Comparison of ENCODE assay signal across 7 mouse cellular contexts in the genomic region with DNA sequence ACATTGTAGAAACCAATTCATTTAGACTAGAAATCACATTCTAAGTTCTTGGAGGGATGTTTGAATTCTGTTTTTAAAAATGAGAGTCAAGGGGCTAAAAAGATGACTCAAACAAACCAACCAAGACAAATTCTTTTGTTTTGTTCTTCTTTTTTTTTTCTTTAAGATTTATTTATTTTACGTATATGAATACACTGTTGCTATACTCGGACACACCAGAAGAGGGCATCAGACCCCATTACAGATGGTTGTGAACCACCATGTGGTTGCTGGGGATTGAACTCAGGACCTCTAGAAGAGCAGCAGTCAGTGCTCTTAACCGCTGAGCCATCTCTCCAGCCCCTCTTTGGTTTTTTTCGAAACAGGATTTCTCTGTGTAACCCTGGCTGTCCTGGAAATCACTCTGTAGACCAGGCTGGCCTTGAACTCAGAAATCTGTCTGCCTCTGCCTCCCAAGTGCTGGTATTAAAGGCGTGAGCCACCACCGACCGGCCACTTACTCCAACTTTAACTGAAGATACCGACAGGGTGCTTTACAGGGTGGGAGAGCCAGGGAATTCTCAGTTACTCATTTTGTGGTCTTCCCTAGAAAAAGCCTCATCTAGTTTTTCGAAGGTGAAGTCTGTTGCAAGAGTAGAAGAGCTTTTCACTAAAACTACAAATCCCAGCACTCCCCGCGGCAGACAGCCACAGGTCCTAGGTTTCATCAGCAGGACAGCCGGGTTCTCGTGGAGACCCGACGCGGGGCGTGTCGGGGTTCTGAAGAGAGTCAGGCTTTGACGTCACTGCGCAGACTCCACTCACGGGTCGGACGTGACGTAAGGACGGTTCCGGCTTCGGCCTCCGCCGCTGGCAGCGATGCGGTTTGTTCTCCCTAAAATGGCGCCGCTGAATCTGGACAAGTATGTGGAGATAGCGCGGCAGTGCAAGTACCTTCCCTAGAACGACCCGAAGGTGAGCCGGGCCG. TPM values are rescaled to one million over a fixed set of nuclear protein-coding genes. Genes with fewer than 3 reads are reported as not detected.
DNase-seq lines count a peak whose midpoint lies in the region; ATAC-seq and TF ChIP-seq lines count a peak whose summit lies in the region.

No protein-coding gene starts in this region.

- ATAC-seq in intestine, postnatal 0 days, result peak; percentile 94
- peak; percentile 98 for ATAC-seq in midbrain, embryonic 12.5 days (ENCODE audit: low FRiP score, low read depth)

- H3K27ac ChIP-seq in embryonic facial prominence, embryonic 10.5 days (replicated peaks), result peak overlapping the region; percentile 90
- peak overlapping the region; percentile 87 for H3K27ac ChIP-seq in intestine, postnatal 0 days (ENCODE audit: low read depth, low read length)
- H3K27ac ChIP-seq in midbrain, embryonic 12.5 days (replicated peaks), result peak overlapping the region; percentile 83
- H3K27ac ChIP-seq in small intestine, adult 2 months (ENCODE audit: insufficient read depth, low read depth, low read length), result peak overlapping the region; percentile 75

- DNase-seq in adrenal gland, postnatal 10 days, result peak; percentile 98
- DNase-seq in embryonic facial prominence, embryonic 10.5 days (ENCODE audit: low spot score), result peak; percentile 98
- peak; percentile 95 for DNase-seq in gonadal fat pad, adult 2 months (ENCODE audit: low read depth)
- peak; percentile 97 for DNase-seq in left cerebral cortex, postnatal 4 days

- peak overlapping the region; percentile 71 for H3K9ac ChIP-seq in intestine, postnatal 0 days (ENCODE audit: low read depth, low read length)
- peak overlapping the region; percentile 73 for H3K9ac ChIP-seq in midbrain, embryonic 12.5 days (replicated peaks)

- TF ChIP-seq CTCF in intestine, postnatal 0 days (IDR thresholded peaks at IDR 0.05; ENCODE audit: low read depth), result peak; percentile 44
- TF ChIP-seq CTCF in small intestine, adult 2 months (IDR thresholded peaks at IDR 0.05; ENCODE audit: extremely low read depth, insufficient read length, insufficient replicate concordance, low read depth, low read length), result no peak

- TF ChIP-seq POLR2A in small intestine, adult 2 months (IDR thresholded peaks at IDR 0.05; ENCODE audit: low read depth, low read length), result peak; percentile 72

- no peaks in the 10 kb centered on the region for H3K27me3 ChIP-seq in embryonic facial prominence, embryonic 10.5 days (replicated peaks; ENCODE audit: low read depth, poor library complexity, severe bottlenecking)
- no peaks in the 10 kb centered on the region for H3K27me3 ChIP-seq in intestine, postnatal 0 days (replicated peaks; ENCODE audit: control insufficient read depth, insufficient read depth, low read length)
- no peaks in the 10 kb centered on the region for H3K27me3 ChIP-seq in midbrain, embryonic 12.5 days
- H3K27me3 ChIP-seq in small intestine, adult 2 months (ENCODE audit: control insufficient read depth, insufficient read depth, low read length), result no peaks in the 10 kb centered on the region

- 5% methylated on average over 39 of the region's 39 CpGs for WGBS in embryonic facial prominence, embryonic 10.5 days
- WGBS in intestine, postnatal 0 days, result 6% methylated on average over 39 of the region's 39 CpGs
- 5% methylated on average over 39 of the region's 39 CpGs for WGBS in midbrain, embryonic 12.5 days
- WGBS in small intestine, adult 2 months, result 6% methylated on average over 39 of the region's 39 CpGs

- no peaks in the 10 kb centered on the region for H3K9me3 ChIP-seq in embryonic facial prominence, embryonic 10.5 days
- H3K9me3 ChIP-seq in intestine, postnatal 0 days (ENCODE audit: control insufficient read depth), result no peaks in the 10 kb centered on the region
- no peaks in the 10 kb centered on the region for H3K9me3 ChIP-seq in midbrain, embryonic 12.5 days

- intact Hi-C loops in left cerebral cortex, postnatal 4 days (cut with DNase I), result no loop called here

- H3K4me2 ChIP-seq in intestine, postnatal 0 days (replicated peaks; ENCODE audit: low read depth), result peak overlapping the region; percentile 61
- H3K4me2 ChIP-seq in midbrain, embryonic 12.5 days (replicated peaks), result peak overlapping the region; percentile 80

- H3K4me1 ChIP-seq in embryonic facial prominence, embryonic 10.5 days, result peaks cover 34% of the 10 kb centered on the region
- H3K4me1 ChIP-seq in intestine, postnatal 0 days (replicated peaks; ENCODE audit: control insufficient read depth, insufficient read depth, low read length), result 0 out of 2 replicates have a peak, but pooled peaks cover 3% of the 10 kb centered on the region
- H3K4me1 ChIP-seq in midbrain, embryonic 12.5 days, result peaks cover 22% of the 10 kb centered on the region
- peaks cover 2% of the 10 kb centered on the region for H3K4me1 ChIP-seq in small intestine, adult 2 months (ENCODE audit: control insufficient read depth, insufficient read depth, insufficient read length, low read length)

- peak overlapping the region; percentile 69 for H3K4me3 ChIP-seq in embryonic facial prominence, embryonic 10.5 days
- peak overlapping the region; percentile 68 for H3K4me3 ChIP-seq in intestine, postnatal 0 days (ENCODE audit: low read depth, low read length)
- peak overlapping the region; percentile 57 for H3K4me3 ChIP-seq in midbrain, embryonic 12.5 days
- H3K4me3 ChIP-seq in small intestine, adult 2 months (ENCODE audit: low read depth, low read length), result peak overlapping the region; percentile 81

- peaks cover 33% of the 10 kb centered on the region for H3K36me3 ChIP-seq in embryonic facial prominence, embryonic 10.5 days (replicated peaks)
- H3K36me3 ChIP-seq in intestine, postnatal 0 days (ENCODE audit: control insufficient read depth, insufficient read depth), result peaks cover 6% of the 10 kb centered on the region; the same call in 1 of the 2 replicates
- peaks cover 14% of the 10 kb centered on the region for H3K36me3 ChIP-seq in midbrain, embryonic 12.5 days
- H3K36me3 ChIP-seq in small intestine, adult 2 months (ENCODE audit: control insufficient read depth, insufficient read depth, low read length), result peaks cover 10% of the 10 kb centered on the region

RNA-seq across cellular contexts. Expression of a gene that starts 2.1 kb away (rescaled TPM):
- 10 to 100 TPM; 25.8 to 28.7 TPM for total RNA-seq in adrenal gland, postnatal 10 days (2021)
- 39.3 and 44.2 TPM in 2 replicates for polyA plus RNA-seq in embryonic facial prominence, embryonic 10.5 days (2016; fragmentation: Nextera tagmentation; extraction: Ambion mirVana)
- polyA plus RNA-seq in gonadal fat pad, adult 2 months (2012; rRNA removed), result 48.8 and 51.2 TPM in 2 replicates
- 19.1 and 19.6 TPM in 2 replicates for polyA plus RNA-seq in intestine, postnatal 0 days (2015; fragmentation: Nextera tagmentation; extraction: Ambion mirVana)
- 10 to 100 TPM; 22.9 to 25.2 TPM for total RNA-seq in left cerebral cortex, postnatal 4 days (2021)
- polyA plus RNA-seq in midbrain, embryonic 12.5 days (2016; fragmentation: Nextera tagmentation; extraction: Ambion mirVana), result 20.3 and 24.6 TPM in 2 replicates
- 16.2 and 16.9 TPM in 2 replicates for polyA plus RNA-seq in small intestine, adult 2 months (2012; rRNA removed)

RNA-seq across cellular contexts. Expression of a gene that starts 24.3 kb away (rescaled TPM):
- 10 to 100 TPM; 70.6 to 71.2 TPM for total RNA-seq in adrenal gland, postnatal 10 days (2021)
- polyA plus RNA-seq in embryonic facial prominence, embryonic 10.5 days (2016; fragmentation: Nextera tagmentation; extraction: Ambion mirVana), result 77.3 and 79.0 TPM in 2 replicates
- 52.7 and 55.3 TPM in 2 replicates for polyA plus RNA-seq in gonadal fat pad, adult 2 months (2012; rRNA removed)
- 36.8 and 39.7 TPM in 2 replicates for polyA plus RNA-seq in intestine, postnatal 0 days (2015; fragmentation: Nextera tagmentation; extraction: Ambion mirVana)
- 100 to 1,000 TPM; 103 to 104 TPM for total RNA-seq in left cerebral cortex, postnatal 4 days (2021)
- 81.6 and 85.0 TPM in 2 replicates for polyA plus RNA-seq in midbrain, embryonic 12.5 days (2016; fragmentation: Nextera tagmentation; extraction: Ambion mirVana)
- 10.1 and 17.0 TPM in 2 replicates for polyA plus RNA-seq in small intestine, adult 2 months (2012; rRNA removed)

RNA-seq across cellular contexts. Expression of a gene that starts 30.0 kb away (rescaled TPM):
- 100 to 1,000 TPM; 414 to 539 TPM for total RNA-seq in adrenal gland, postnatal 10 days (2021)
- 908 and 968 TPM in 2 replicates for polyA plus RNA-seq in embryonic facial prominence, embryonic 10.5 days (2016; fragmentation: Nextera tagmentation; extraction: Ambion mirVana)
- 894 and 1,524 TPM in 2 replicates for polyA plus RNA-seq in gonadal fat pad, adult 2 months (2012; rRNA removed)
- polyA plus RNA-seq in intestine, postnatal 0 days (2015; fragmentation: Nextera tagmentation; extraction: Ambion mirVana), result 456 and 457 TPM in 2 replicates
- 100 to 1,000 TPM; 260 to 290 TPM for total RNA-seq in left cerebral cortex, postnatal 4 days (2021)
- 609 and 641 TPM in 2 replicates for polyA plus RNA-seq in midbrain, embryonic 12.5 days (2016; fragmentation: Nextera tagmentation; extraction: Ambion mirVana)
- 252 and 340 TPM in 2 replicates for polyA plus RNA-seq in small intestine, adult 2 months (2012; rRNA removed)

RNA-seq across cellular contexts. Expression of a gene that starts 31.0 kb away (rescaled TPM):
- not detected for total RNA-seq in adrenal gland, postnatal 10 days (2021)
- 0.09 TPM in 1 of 2 replicates, not detected in the other for polyA plus RNA-seq in embryonic facial prominence, embryonic 10.5 days (2016; fragmentation: Nextera tagmentation; extraction: Ambion mirVana)
- polyA plus RNA-seq in gonadal fat pad, adult 2 months (2012; rRNA removed), result 0.05 TPM in 1 of 2 replicates, not detected in the other
- polyA plus RNA-seq in intestine, postnatal 0 days (2015; fragmentation: Nextera tagmentation; extraction: Ambion mirVana), result not detected in 2 replicates
- total RNA-seq in left cerebral cortex, postnatal 4 days (2021), result not detected
- 0.10 TPM in 1 of 2 replicates, not detected in the other for polyA plus RNA-seq in midbrain, embryonic 12.5 days (2016; fragmentation: Nextera tagmentation; extraction: Ambion mirVana)
- polyA plus RNA-seq in small intestine, adult 2 months (2012; rRNA removed), result not detected in 2 replicates

RNA-seq across cellular contexts. Expression of a gene that starts 46.8 kb away (rescaled TPM):
- total RNA-seq in adrenal gland, postnatal 10 days (2021), result 10 to 100 TPM; 47.3 to 55.6 TPM
- polyA plus RNA-seq in embryonic facial prominence, embryonic 10.5 days (2016; fragmentation: Nextera tagmentation; extraction: Ambion mirVana), result 80.6 and 87.1 TPM in 2 replicates
- 20.6 and 26.3 TPM in 2 replicates for polyA plus RNA-seq in gonadal fat pad, adult 2 months (2012; rRNA removed)
- 31.3 and 34.6 TPM in 2 replicates for polyA plus RNA-seq in intestine, postnatal 0 days (2015; fragmentation: Nextera tagmentation; extraction: Ambion mirVana)
- 100 to 1,000 TPM; 119 to 123 TPM for total RNA-seq in left cerebral cortex, postnatal 4 days (2021)
- polyA plus RNA-seq in midbrain, embryonic 12.5 days (2016; fragmentation: Nextera tagmentation; extraction: Ambion mirVana), result 124 and 130 TPM in 2 replicates
- 4.8 and 7.3 TPM in 2 replicates for polyA plus RNA-seq in small intestine, adult 2 months (2012; rRNA removed)

Comparison
In these comparisons a context has a peak if more than half of its experiments do, and no peak if none do; other contexts are left out.
1. Peak in every context shown above with its lines: DNase-seq, ATAC-seq, H3K4me3 ChIP-seq and H3K27ac ChIP-seq.